Mouse (Mus musculus) heart, adult 18-20 months (tissue): ENCODE data around the gene Map6. TPM values are rescaled to one million over a fixed set of nuclear protein-coding genes. Genes with fewer than 3 reads are reported as not detected.

ENCODE experiments used
- total RNA-seq, 2 experiments: library from RNA; stranded (reverse); gene quantifications; 2 replicates each; pipeline ENCODE4 v1.2.3; 2021

The Map6 gene
- total RNA-seq, 2 experiments from 2014 or later: 3.7 to 5.1 TPM

Other genes with a start within 250 kb of the Map6 start
- gene Uvrag, start 126.3 kb upstream of the Map6 start, total RNA-seq: 10 to 100 TPM; 17.4 to 19.9 TPM
- 100 to 1,000 TPM; 343 to 377 TPM for gene Dgat2, start 84.7 kb upstream of the Map6 start, total RNA-seq
- not detected for gene Mogat2, start 28.8 kb upstream of the Map6 start, total RNA-seq
- gene Serpinh1, start 85.8 kb downstream of the Map6 start, total RNA-seq: 100 to 1,000 TPM; 200 to 293 TPM
- 10 to 100 TPM; 21.9 to 27.0 TPM for gene Gdpd5, start 114.0 kb downstream of the Map6 start, total RNA-seq
- not detected for gene Klhl35, start 198.6 kb downstream of the Map6 start, total RNA-seq
- gene Rps3, start 216.3 kb downstream of the Map6 start, total RNA-seq: 100 to 1,000 TPM; 359 to 372 TPM